Mouse (Mus musculus) midbrain, embryonic 14.5 days (tissue): ENCODE measurements around the gene Nup35. TPM values are rescaled to one million over a fixed set of nuclear protein-coding genes. Genes with fewer than 3 reads are reported as not detected.

Experiments used
- microRNA counts: library from miRNA; unstranded; fragments of <30 nt; microRNA quantifications from one replicate; lab custom pipeline; 2016
- microRNA-seq: library from miRNA; unstranded; fragments of <30 nt; microRNA quantifications from one replicate; pipeline ENCODE4, GENCODE M21; 2016
- polyA plus RNA-seq: library from polyadenylated mRNA; unstranded; fragments of >200 nt; fragmentation: Nextera tagmentation; extraction: Ambion mirVana; gene quantifications from 2 replicates; pipeline ENCODE4 v1.2.1, GENCODE M21; 2014

Gene Nup35
- polyA plus RNA-seq, 1 experiment from 2014 or later: 60.2 TPM

MicroRNAs encoded within 50 kb of the gene (microRNA counts, 519-probe panel; counts per million panel counts)
- not detected for microRNA mmu-miR-684 (lab: Ali Mortazavi, UCI)

Small RNA genes lying within 50 kb of the gene (microRNA-seq; reads per million reads assigned to microRNA genes)
- not detected for gene Mir684-1

Other genes with a start within 250 kb of the Nup35 start
- gene Frzb, start 169.6 kb upstream of the Nup35 start, polyA plus RNA-seq: 0.84 and 2.2 TPM in 2 replicates
- 82.3 and 94.7 TPM in 2 replicates for gene Nckap1, start 35.9 kb upstream of the Nup35 start, polyA plus RNA-seq
- 17.5 and 20.0 TPM in 2 replicates for gene Dusp19, start 191 bp upstream of the Nup35 start, polyA plus RNA-seq